Mouse (Mus musculus) frontal cortex, postnatal 14 days (tissue): ENCODE results near the gene Gm42791.

Experiments
- DNase-seq, 2 experiments: peaks; one replicate each; pipeline ENCODE4 v3.0.0; 2022; ENCODE audit warnings: low spot score in 2 of 2

Gene Gm42791

GRCm38 (mm10) chr5:148924051-148924450 lies 70.9 kb downstream of the Gm42791 start:
- no peak for DNase-seq

GRCm38 (mm10) chr5:148923408-148923807 lies 71.5 kb downstream of the Gm42791 start:
- DNase-seq: no peak

- no peak for DNase-seq
Observed at GRCm38 (mm10) chr5:148922773-148923172, 72.2 kb downstream of the Gm42791 start.

GRCm38 (mm10) chr5:148918049-148918448 lies 76.9 kb downstream of the Gm42791 start:
- DNase-seq: no peak

GRCm38 (mm10) chr5:148916775-148917174 lies 78.2 kb downstream of the Gm42791 start:
- no peak for DNase-seq

GRCm38 (mm10) chr5:148912262-148912661 lies 82.7 kb downstream of the Gm42791 start:
- no peak for DNase-seq

GRCm38 (mm10) chr5:148910066-148910465 lies 84.9 kb downstream of the Gm42791 start:
- DNase-seq: no peak

GRCm38 (mm10) chr5:148909402-148909801 lies 85.5 kb downstream of the Gm42791 start:
- DNase-seq: no peak

- no peak for DNase-seq
Observed at GRCm38 (mm10) chr5:148909057-148909395, 85.9 kb downstream of the Gm42791 start.

GRCm38 (mm10) chr5:148908191-148909056 lies 86.5 kb downstream of the Gm42791 start:
- no peak for DNase-seq

- no peak for DNase-seq
Observed at GRCm38 (mm10) chr5:148906305-148906704, 88.6 kb downstream of the Gm42791 start.

- no peak for DNase-seq
Observed at GRCm38 (mm10) chr5:148904846-148905245, 90.1 kb downstream of the Gm42791 start.

- no peak for DNase-seq
Observed at GRCm38 (mm10) chr5:148899361-148899760, 95.6 kb downstream of the Gm42791 start.

- no peak for DNase-seq
Observed at GRCm38 (mm10) chr5:148897941-148898417, 97.0 kb downstream of the Gm42791 start.

GRCm38 (mm10) chr5:148897069-148897702 lies 97.8 kb downstream of the Gm42791 start:
- DNase-seq: peak in 1 of 2 experiments; percentile 29

- DNase-seq: no peak
Observed at GRCm38 (mm10) chr5:148896515-148896914, 98.4 kb downstream of the Gm42791 start.

GRCm38 (mm10) chr5:148895833-148896232 lies 99.1 kb downstream of the Gm42791 start:
- no peak for DNase-seq

GRCm38 (mm10) chr5:148895034-148895433 lies 99.9 kb downstream of the Gm42791 start:
- no peak for DNase-seq

- DNase-seq: no peak
Observed at GRCm38 (mm10) chr5:148890237-148890636, 104.7 kb downstream of the Gm42791 start.

- DNase-seq: no peak
Observed at GRCm38 (mm10) chr5:148888032-148888431, 106.9 kb downstream of the Gm42791 start.

GRCm38 (mm10) chr5:148885821-148886609 lies 108.9 kb downstream of the Gm42791 start:
- DNase-seq: no peak

GRCm38 (mm10) chr5:148883671-148884070 lies 111.3 kb downstream of the Gm42791 start:
- no peak for DNase-seq
